Mouse (Mus musculus): ENCODE results near the gene Foxo3. TPM values are rescaled to one million over a fixed set of nuclear protein-coding genes. Genes with fewer than 3 reads are reported as not detected.
A peak's percentile ranks its signal among the peaks of the same experiment; 100 is the strongest.

The Foxo3 gene
- total RNA-seq, 2 experiments from 2014 or later: 15.7 to 25.3 TPM

DNA sequence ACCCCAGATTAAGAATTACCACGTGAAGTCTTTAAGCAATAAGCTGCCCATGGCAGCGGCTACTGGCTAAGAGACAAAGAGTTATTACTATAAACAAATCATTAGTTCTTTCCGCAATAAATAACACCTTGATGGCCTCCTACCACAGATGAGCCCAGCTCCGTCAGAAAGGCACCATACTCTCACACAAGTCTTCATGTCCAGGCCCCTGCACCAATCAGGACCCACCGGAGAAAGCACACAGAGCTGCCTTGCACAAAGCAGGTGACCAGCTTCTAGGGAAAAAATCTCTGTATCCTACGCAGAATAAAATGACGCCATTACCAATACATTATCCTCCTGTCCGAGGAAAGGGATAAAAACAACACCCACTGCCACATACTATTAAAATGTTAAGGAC is 44.7 kb downstream of the Foxo3 start:
- no peak for ATAC-seq (replicated peaks; ENCODE audit: poor library complexity, severe bottlenecking)

GRCm38 (mm10) chr10:42231100-42231541 is 45.4 kb downstream of the Foxo3 start:
- ATAC-seq (replicated peaks; ENCODE audit: poor library complexity, severe bottlenecking): no peak

DNA sequence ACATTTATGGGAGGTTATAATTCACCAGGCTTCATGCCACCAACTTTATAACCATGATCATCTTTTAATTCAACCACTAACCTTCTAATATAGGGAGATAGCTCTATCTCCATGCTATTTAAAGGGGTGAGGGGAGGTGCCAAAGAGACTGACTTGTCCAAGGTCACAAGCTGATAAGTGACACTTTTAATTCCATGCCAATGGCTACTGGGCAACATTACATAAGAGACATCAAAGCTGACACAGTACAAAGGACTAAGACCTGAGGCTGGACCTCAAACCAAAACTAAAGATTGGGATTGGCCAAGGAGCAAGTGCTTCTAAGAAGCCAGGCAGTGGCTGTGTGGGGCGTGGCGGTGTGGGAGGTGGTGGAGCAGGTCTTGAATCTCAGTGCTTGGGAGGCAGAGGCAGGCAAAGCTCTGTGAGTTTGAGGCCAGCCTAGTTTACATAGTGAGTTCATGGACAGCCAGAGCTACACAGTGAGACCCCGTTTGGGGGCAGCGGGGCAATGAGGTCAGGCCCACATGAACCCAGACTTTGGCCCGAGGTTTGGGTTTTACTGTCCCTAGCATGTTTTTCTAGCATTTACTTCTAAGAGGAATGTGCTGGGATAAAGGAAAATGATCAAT is 46.0 kb downstream of the Foxo3 start:
- no peak for ATAC-seq (replicated peaks; ENCODE audit: poor library complexity, severe bottlenecking)

- no peak for ATAC-seq (replicated peaks; ENCODE audit: poor library complexity, severe bottlenecking)
These were observed 48.8 kb downstream of the Foxo3 start for GRCm38 (mm10) chr10:42227751-42228241.

DNA sequence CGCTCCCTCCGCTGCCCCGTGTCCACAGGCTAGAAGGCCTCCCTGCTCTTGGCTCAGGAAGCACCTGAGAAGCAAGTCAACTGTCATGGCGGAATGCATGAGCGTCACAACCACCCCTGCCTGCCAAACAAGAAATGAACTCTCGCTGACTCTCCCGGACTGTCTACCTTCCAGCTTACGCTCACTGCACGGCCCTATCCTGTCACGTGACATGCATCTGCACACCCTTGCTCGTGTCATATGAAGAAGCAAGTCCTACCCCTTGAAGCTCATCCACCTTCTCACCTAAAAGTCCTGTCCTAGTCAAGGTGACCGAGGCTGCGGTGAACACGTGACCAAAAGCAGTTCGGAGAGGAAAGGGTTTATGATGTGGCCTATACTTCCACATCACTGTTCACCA is 50.4 kb downstream of the Foxo3 start:
- no peak for ATAC-seq (replicated peaks; ENCODE audit: poor library complexity, severe bottlenecking)

GRCm38 (mm10) chr10:42225184-42225935 is 51.2 kb downstream of the Foxo3 start:
- peak; percentile 89 for ATAC-seq (replicated peaks; ENCODE audit: poor library complexity, severe bottlenecking)

GRCm38 (mm10) chr10:42221996-42222395 is 54.6 kb downstream of the Foxo3 start:
- ATAC-seq (replicated peaks; ENCODE audit: poor library complexity, severe bottlenecking): no peak

DNA sequence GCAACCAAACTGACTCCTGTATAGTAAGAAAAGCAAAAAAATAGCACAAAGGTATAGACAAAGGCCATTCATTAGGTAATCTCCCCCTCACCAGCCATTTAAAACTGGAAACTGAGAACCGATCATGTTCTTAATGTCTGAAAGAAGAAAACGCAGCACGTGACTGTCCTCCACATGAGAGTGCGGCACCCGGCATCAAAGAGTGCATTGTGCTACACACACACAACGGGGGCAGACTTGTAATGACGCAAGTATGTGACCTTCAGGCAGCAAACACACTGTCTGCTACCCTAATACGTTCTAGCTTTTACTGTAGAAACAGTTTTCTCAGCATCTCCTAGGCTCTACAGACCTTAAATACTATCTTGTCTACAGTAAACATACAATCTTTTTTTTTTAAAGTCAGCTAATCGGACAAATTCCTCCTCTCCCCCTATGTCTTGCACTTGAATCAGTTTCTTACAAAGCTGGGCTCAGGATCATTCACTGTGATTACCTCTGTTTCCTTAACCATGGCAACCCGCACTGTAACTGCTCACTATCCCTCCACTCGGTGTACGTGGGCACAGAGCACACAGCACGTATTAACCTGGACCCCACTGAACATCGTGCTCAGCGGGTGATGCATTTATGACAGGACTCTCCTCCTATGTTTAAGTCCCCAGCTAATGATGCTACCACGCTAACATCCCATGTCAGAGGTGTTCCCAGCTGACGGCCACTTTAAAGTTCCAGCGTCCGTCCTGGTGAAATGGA is 55.2 kb downstream of the Foxo3 start:
- ATAC-seq (replicated peaks; ENCODE audit: poor library complexity, severe bottlenecking): no peak

DNA sequence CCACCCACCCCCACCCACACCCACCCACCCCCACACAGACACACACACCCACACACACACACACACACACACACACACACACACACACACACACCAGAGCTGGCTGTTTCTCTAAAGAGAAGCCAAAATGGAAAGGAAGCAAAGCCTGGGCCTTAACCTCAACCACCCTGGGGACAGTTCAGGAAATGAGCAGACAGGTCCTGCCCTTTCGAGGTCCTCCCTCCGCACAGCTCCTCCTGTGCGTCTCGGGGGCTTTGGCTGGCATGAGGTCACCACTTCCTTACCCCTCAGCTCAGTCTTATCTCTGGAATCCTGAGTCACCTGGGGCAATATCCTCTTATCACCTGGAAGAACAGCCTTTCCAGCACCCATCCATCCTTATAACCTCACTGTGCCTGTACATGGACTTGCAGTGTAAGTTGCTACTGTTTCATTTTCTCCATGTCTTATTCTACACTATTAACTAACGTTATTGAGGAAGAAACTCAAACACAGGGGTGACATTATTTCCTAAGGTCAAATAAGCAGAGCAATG is 56.1 kb downstream of the Foxo3 start:
- peak; percentile 40 for ATAC-seq (replicated peaks; ENCODE audit: poor library complexity, severe bottlenecking)

GRCm38 (mm10) chr10:42211407-42211806 is 65.1 kb downstream of the Foxo3 start:
- no peak for ATAC-seq (replicated peaks; ENCODE audit: poor library complexity, severe bottlenecking)

GRCm38 (mm10) chr10:42210641-42211040 is 65.9 kb downstream of the Foxo3 start:
- peak; percentile 57; the same call in 1 of the 2 replicates for ATAC-seq (replicated peaks; ENCODE audit: poor library complexity, severe bottlenecking)

GRCm38 (mm10) chr10:42209809-42210208 is 66.7 kb downstream of the Foxo3 start:
- ATAC-seq (replicated peaks; ENCODE audit: poor library complexity, severe bottlenecking): no peak

GRCm38 (mm10) chr10:42207612-42208011 is 68.9 kb downstream of the Foxo3 start:
- ATAC-seq (replicated peaks; ENCODE audit: poor library complexity, severe bottlenecking): no peak

- no peak for ATAC-seq (replicated peaks; ENCODE audit: poor library complexity, severe bottlenecking)
These were observed 71.7 kb downstream of the Foxo3 start for GRCm38 (mm10) chr10:42204768-42205412.

- ATAC-seq (replicated peaks; ENCODE audit: poor library complexity, severe bottlenecking): no peak
These were observed 73.0 kb downstream of the Foxo3 start for GRCm38 (mm10) chr10:42203321-42204155.

DNA sequence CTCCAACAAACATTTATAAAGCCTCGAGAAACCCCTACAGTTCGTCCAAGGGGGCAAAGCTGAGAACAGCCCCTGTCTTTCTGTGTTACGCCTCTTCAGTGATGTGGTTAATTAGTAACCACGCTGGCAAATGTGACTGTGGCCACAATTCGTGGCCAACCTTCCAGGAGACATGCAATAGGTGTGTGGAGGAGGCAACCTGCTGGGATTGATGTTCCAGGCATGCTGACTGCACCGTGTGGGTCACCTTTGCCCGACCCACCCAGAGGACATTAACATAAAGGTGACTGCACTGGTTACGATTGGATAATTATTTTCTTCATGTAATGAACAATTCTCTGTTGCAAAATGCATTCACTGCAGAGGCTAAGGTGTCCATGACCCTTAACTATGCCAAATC is 74.0 kb downstream of the Foxo3 start:
- ATAC-seq (replicated peaks; ENCODE audit: poor library complexity, severe bottlenecking): no peak

- ATAC-seq (replicated peaks; ENCODE audit: poor library complexity, severe bottlenecking): peak; percentile 34; the same call in 1 of the 2 replicates
These were observed 77.1 kb downstream of the Foxo3 start for GRCm38 (mm10) chr10:42199472-42199871.

GRCm38 (mm10) chr10:42198682-42199081 is 77.9 kb downstream of the Foxo3 start:
- ATAC-seq (replicated peaks; ENCODE audit: poor library complexity, severe bottlenecking): peak; percentile 63

DNA sequence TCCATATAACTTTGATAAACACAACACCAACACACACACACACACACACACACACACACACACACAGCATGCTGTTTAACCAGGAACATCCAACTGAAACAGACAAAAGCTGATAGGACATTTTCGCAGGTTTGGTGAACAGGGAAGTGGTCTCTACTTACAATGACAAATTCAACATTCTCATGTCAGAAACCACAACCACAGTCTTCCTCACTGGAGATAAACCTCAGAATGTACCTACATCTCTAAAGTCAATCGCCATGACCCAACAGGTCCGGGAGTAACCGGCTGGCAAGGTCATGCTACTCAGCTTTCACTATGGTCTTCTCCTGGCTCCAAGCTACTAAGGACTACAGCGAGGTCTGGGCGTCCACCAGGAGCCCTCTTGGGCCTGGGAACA is 81.8 kb downstream of the Foxo3 start:
- ATAC-seq (replicated peaks; ENCODE audit: poor library complexity, severe bottlenecking): peak; percentile 61

Data from granulocyte monocyte progenitor cell, adult 5-6 weeks (primary cell).